Mouse (Mus musculus): ENCODE data around the gene Lcn10.

GRCm38 (mm10) chr2:25633616-25634015, 48.9 kb upstream of the Lcn10 start:
- no peak for TF ChIP-seq CTCF (IDR thresholded peaks at IDR 0.05; ENCODE audit: low read depth, low read length)
- TF ChIP-seq POLR2A (IDR thresholded peaks at IDR 0.05; ENCODE audit: insufficient read depth, low read length): no peak
